Mouse (Mus musculus) testis, adult 2 months (tissue): ENCODE data around the gene Unc119b.

Source experiments
- CTCF ChIP-seq: fragments of 200-500 bp; IDR thresholded peaks from 2 replicates; pipeline ENCODE4 v1.5.1; 2012; ENCODE audit warnings: low read depth, mild to moderate bottlenecking, inconsistent platforms, low read length, moderate library complexity; ENCODE audit not compliant: control insufficient read depth, insufficient read depth, insufficient replicate concordance
- POLR2A ChIP-seq: fragments of 200-500 bp; IDR thresholded peaks from 2 replicates; pipeline ENCODE4 v1.6.1; 2012; ENCODE audit warnings: low read depth, mild to moderate bottlenecking, inconsistent platforms, low read length, moderate library complexity; ENCODE audit not compliant: control insufficient read depth

DNA sequence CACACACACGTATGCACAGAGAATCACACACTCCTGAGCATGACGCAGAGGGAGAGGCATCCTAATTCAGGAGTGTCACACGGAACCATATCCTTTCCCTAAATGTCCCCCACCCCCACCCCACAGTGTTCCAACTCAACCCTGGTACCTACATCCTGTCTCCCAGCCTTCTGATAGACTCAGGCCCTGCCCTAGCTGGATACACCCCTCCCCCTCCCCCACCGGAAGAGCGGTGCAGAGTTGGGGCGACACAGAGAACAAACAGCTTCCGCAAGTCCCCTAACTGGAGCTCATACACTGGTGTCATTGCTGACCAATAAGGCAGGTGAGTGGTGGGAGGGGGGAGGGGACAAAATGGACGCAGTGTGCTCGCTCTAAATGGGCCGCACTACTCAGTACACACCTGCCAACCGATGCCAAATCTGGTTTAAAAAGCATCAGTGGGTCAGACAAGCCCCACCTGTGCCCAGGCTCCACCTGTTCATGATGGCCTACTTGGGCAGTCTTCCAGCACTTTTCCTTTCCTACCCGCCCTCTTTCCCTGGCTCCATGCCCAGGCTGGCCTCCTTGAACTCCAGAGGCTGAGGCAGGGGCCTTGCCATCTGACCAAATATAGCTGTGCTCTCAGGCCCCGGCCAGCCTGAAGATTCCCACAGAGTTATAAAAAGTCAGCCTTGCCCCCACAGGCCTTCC is 46.6 kb upstream of the Unc119b start:
- TF ChIP-seq CTCF (no peak), POLR2A (no peak)
